Mouse (Mus musculus) cortical plate, adult 2 months (tissue): Measurements from ENCODE around the gene Pphln1.

Experiments used
- CTCF ChIP-seq: fragments of 200-500 bp; IDR thresholded peaks from 2 replicates; pipeline ENCODE4 v1.5.1; 2011; ENCODE audit warnings: mild to moderate bottlenecking, control low read depth, low read length; ENCODE audit not compliant: insufficient read depth; ENCODE audit errors: extremely low read depth
- POLR2A ChIP-seq: fragments of 200-500 bp; IDR thresholded peaks from 2 replicates; pipeline ENCODE4 v1.6.1; 2011; ENCODE audit warnings: mild to moderate bottlenecking, low read length, control low read depth; ENCODE audit not compliant: insufficient read depth; ENCODE audit errors: extremely low read depth

GRCm38 (mm10) chr15:93529831-93530702 lies 131.9 kb downstream of the Pphln1 start:
- TF ChIP-seq CTCF (no peak), POLR2A (no peak)
